Mouse (Mus musculus) heart, adult 2 months (tissue): ENCODE measurements at regions not wholly inside any gene's neighbourhood (a gene's known extent, or its start where the extent isn't known, plus 50 kb on each side); places are given as distances from the start of the nearest gene placed in this dataset.
A peak's percentile ranks its signal among the peaks of the same experiment; 100 is the strongest.

ENCODE experiments used
- DNase-seq, 2 experiments: peaks; one replicate each; pipeline ENCODE4 v3.0.0; 2021
- H3K27ac ChIP-seq: fragments of 200-600 bp; 2 replicates; pipeline ENCODE4 v1.8.1; 2022
- H3K27me3 ChIP-seq: fragments of 200-500 bp; 2 replicates; pipeline ENCODE4 v1.6.1; 2012; ENCODE audit warnings: mild to moderate bottlenecking, low read length, inconsistent platforms, mixed read lengths; ENCODE audit not compliant: control insufficient read depth, insufficient read depth
- H3K36me3 ChIP-seq: fragments of 200-500 bp; 2 replicates; pipeline ENCODE4 v1.6.1; 2012; ENCODE audit warnings: low read length, inconsistent platforms; ENCODE audit not compliant: control insufficient read depth, insufficient read depth
- H3K4me1 ChIP-seq: fragments of 200-500 bp; 2 replicates; pipeline ENCODE4 v1.6.1; 2011; ENCODE audit warnings: low read length; ENCODE audit not compliant: control insufficient read depth, insufficient read depth
- H3K4me3 ChIP-seq: fragments of 200-600 bp; 2 replicates; pipeline ENCODE4 v1.8.1; 2022
- H3K79me2 ChIP-seq: fragments of 200-500 bp; replicated peaks from 2 replicates; pipeline ENCODE4 v1.6.1; 2012; ENCODE audit warnings: mild to moderate bottlenecking, inconsistent platforms, low read length, moderate library complexity, mixed read lengths; ENCODE audit not compliant: control insufficient read depth, insufficient read depth
- H3K9ac ChIP-seq: fragments of 200-500 bp; 2 replicates; pipeline ENCODE4 v1.6.1; 2012; ENCODE audit warnings: low read depth, mild to moderate bottlenecking, control low read depth, inconsistent platforms, low read length, mixed read lengths
- CTCF ChIP-seq: fragments of 200-600 bp; IDR thresholded peaks from 2 replicates; pipeline ENCODE4 v1.8.1; 2022; ENCODE audit warnings: antibody characterized with exemption, mild to moderate bottlenecking, moderate library complexity
- EP300 ChIP-seq: fragments of 200-500 bp; IDR thresholded peaks from 2 replicates; pipeline ENCODE4 v1.6.1; 2011; ENCODE audit warnings: low read depth, low read length, control low read depth; ENCODE audit not compliant: insufficient read depth
- POLR2A ChIP-seq: fragments of 200-500 bp; IDR thresholded peaks from 2 replicates; pipeline ENCODE4 v1.6.1; 2011; ENCODE audit warnings: mild to moderate bottlenecking, low read depth, low read length, control low read depth; ENCODE audit not compliant: insufficient read depth
- WGBS: fragments of 180-500 bp; shearing (Covaris S2); methylation state at CpG from one replicate; pipeline ENCODE4 v1.1.7; 2018; 5-methylcytosine and 5-hydroxymethylcytosine counted together
- intact Hi-C: fragments of 180-260 bp; cut with DNase I; formaldehyde crosslinking; loops from one replicate; pipeline ENCODE4 v1.15.1; 2025

GRCm38 (mm10) chr3:137512411-137512810 lies 109.0 kb upstream of the Ddit4l start:
- no peaks in the 10 kb centered on the region for H3K4me1 ChIP-seq
- DNase-seq, result no peak
- H3K4me3 ChIP-seq, result no peak overlapping the region
- H3K9ac ChIP-seq, result no peak overlapping the region
- no peak overlapping the region for H3K27ac ChIP-seq
- H3K79me2 ChIP-seq, result no peaks in the 10 kb centered on the region
- intact Hi-C loops, result no loop called here
- no peaks in the 10 kb centered on the region for H3K36me3 ChIP-seq
- WGBS, result 89% methylated on average over 2 of the region's 2 CpGs
- H3K27me3 ChIP-seq, result no peaks in the 10 kb centered on the region
- no peak for TF ChIP-seq EP300
- TF ChIP-seq POLR2A, result no peak
- no peak for TF ChIP-seq CTCF

- WGBS, result 43% methylated on average over 6 of the region's 6 CpGs
These were observed 108.4 kb upstream of the Ddit4l start for GRCm38 (mm10) chr3:137513026-137513425.

GRCm38 (mm10) chr3:137514238-137514637 lies 107.2 kb upstream of the Ddit4l start:
- no peak overlapping the region for H3K9ac ChIP-seq
- no peaks in the 10 kb centered on the region for H3K4me1 ChIP-seq
- H3K27ac ChIP-seq, result no peak overlapping the region
- intact Hi-C loops, result no loop called here
- 88% methylated on average over 2 of the region's 2 CpGs for WGBS
- H3K27me3 ChIP-seq, result no peaks in the 10 kb centered on the region
- no peak for DNase-seq
- H3K36me3 ChIP-seq, result no peaks in the 10 kb centered on the region
- H3K4me3 ChIP-seq, result no peak overlapping the region
- TF ChIP-seq CTCF, result no peak
- TF ChIP-seq EP300, result no peak
- TF ChIP-seq POLR2A, result no peak
- no peaks in the 10 kb centered on the region for H3K79me2 ChIP-seq

More at GRCm38 (mm10) chr3:137513026-137513425, 108.4 kb upstream of the Ddit4l start:
- Histone ChIP-seq H3K27me3 (no peaks in the 10 kb centered on the region), H3K9ac (no peak overlapping the region), H3K4me3 (no peak overlapping the region), H3K27ac (no peak overlapping the region), H3K79me2 (no peaks in the 10 kb centered on the region), H3K36me3 (no peaks in the 10 kb centered on the region), H3K4me1 (no peaks in the 10 kb centered on the region)
- intact Hi-C loops, result no loop called here
- peak; percentile 30 to 36 for DNase-seq
- no peak for TF ChIP-seq POLR2A
- TF ChIP-seq EP300, result no peak
- TF ChIP-seq CTCF, result no peak

GRCm38 (mm10) chr3:137517433-137517832 lies 104.0 kb upstream of the Ddit4l start:
- 24% methylated on average over 4 of the region's 4 CpGs for WGBS
- Histone ChIP-seq H3K9ac (no peak overlapping the region), H3K27me3 (no peaks in the 10 kb centered on the region), H3K36me3 (no peaks in the 10 kb centered on the region), H3K79me2 (no peaks in the 10 kb centered on the region), H3K27ac (no peak overlapping the region), H3K4me1 (no peaks in the 10 kb centered on the region), H3K4me3 (no peak overlapping the region)
- intact Hi-C loops, result no loop called here
- TF ChIP-seq POLR2A (no peak), EP300 (no peak), CTCF (no peak)
- no peak for DNase-seq

GRCm38 (mm10) chr3:137520191-137520590 lies 101.2 kb upstream of the Ddit4l start:
- intact Hi-C loops, result no loop called here
- no peak for TF ChIP-seq CTCF
- TF ChIP-seq EP300, result no peak
- no peak for TF ChIP-seq POLR2A

GRCm38 (mm10) chr3:137525606-137526575 lies 95.5 kb upstream of the Ddit4l start:
- no peaks in the 10 kb centered on the region for H3K4me1 ChIP-seq
- H3K27ac ChIP-seq, result no peak overlapping the region
- intact Hi-C loops, result no loop called here
- no peaks in the 10 kb centered on the region for H3K79me2 ChIP-seq
- H3K36me3 ChIP-seq, result no peaks in the 10 kb centered on the region
- H3K9ac ChIP-seq, result no peak overlapping the region
- WGBS, result 54% methylated on average over 12 of the region's 12 CpGs
- H3K4me3 ChIP-seq, result no peak overlapping the region
- H3K27me3 ChIP-seq, result no peaks in the 10 kb centered on the region
- peak in 1 of 2 experiments; percentile 8 for DNase-seq
- TF ChIP-seq EP300 (no peak), POLR2A (no peak)

More at GRCm38 (mm10) chr3:137520191-137520590, 101.2 kb upstream of the Ddit4l start:
- no peaks in the 10 kb centered on the region for H3K27me3 ChIP-seq
- 74% methylated on average over 1 of the region's 1 CpGs for WGBS
- no peaks in the 10 kb centered on the region for H3K4me1 ChIP-seq
- no peak overlapping the region for H3K27ac ChIP-seq
- no peak overlapping the region for H3K9ac ChIP-seq
- DNase-seq, result no peak
- H3K36me3 ChIP-seq, result no peaks in the 10 kb centered on the region
- H3K4me3 ChIP-seq, result no peak overlapping the region
- H3K79me2 ChIP-seq, result no peaks in the 10 kb centered on the region
